Comparison of ENCODE assay signal across 8 mouse cellular contexts in genomic region chr5:92137239-92138046, GRCm38 (mm10). TPM values are rescaled to one million over a fixed set of nuclear protein-coding genes. Genes with fewer than 3 reads are reported as not detected.
DNase-seq lines count a peak whose midpoint lies in the region; ATAC-seq lines count a peak whose summit lies in the region.

Gene Uso1 (plus strand): TSS chr5:92137938.

- H3K27ac ChIP-seq in lung, embryonic 16.5 days (ENCODE audit: low read length): peak within 1 kb of the TSS; percentile 20; the same call in 1 of the 2 replicates

- no peaks in the 10 kb centered on the region for H3K36me3 ChIP-seq in lung, embryonic 16.5 days (ENCODE audit: control insufficient read depth, insufficient read depth, low read length)

- no peaks in the 10 kb centered on the region for H3K27me3 ChIP-seq in lung, embryonic 16.5 days (ENCODE audit: control insufficient read depth, insufficient read depth, low read depth, low read length)

- H3K4me1 ChIP-seq in lung, embryonic 16.5 days (replicated peaks; ENCODE audit: control insufficient read depth, insufficient read depth, low read length): peaks cover 12% of the 10 kb centered on the region

- peak; percentile 87 for DNase-seq in MEL-GATA-1-ER (ENCODE audit: extremely low read depth, low read depth)
- peak; percentile 98 for DNase-seq in cerebellum, adult 8-10 months
- peak; percentile 99 for DNase-seq in forelimb bud, embryonic 11.5 days (ENCODE audit: low read depth, low spot score)
- peak; percentile 85 for DNase-seq in layer of hippocampus, adult 9-10 months (ENCODE audit: low spot score)
- DNase-seq in ovary, postnatal 10 days (ENCODE audit: low spot score): peak; percentile 93
- DNase-seq in thymus, postnatal 10 days (ENCODE audit: low spot score in 2 of 2): peak; percentile 97 to 99

- under 1% methylated on average over 48 of the region's 59 CpGs for WGBS in lung, embryonic 16.5 days

- no peaks in the 10 kb centered on the region for H3K9me3 ChIP-seq in lung, embryonic 16.5 days (ENCODE audit: control insufficient read depth, low read length)

- ATAC-seq in hematopoietic stem cell, adult 5-6 weeks (replicated peaks in 1 of 2; ENCODE audit: insufficient read depth in 1 of 2, low FRiP score in 2 of 2, low TSS enrichment in 1 of 2, low read depth in 1 of 2, poor library complexity in 2 of 2, severe bottlenecking in 2 of 2): peak; percentile 93 to 94
- peak; percentile 97 for ATAC-seq in lung, embryonic 16.5 days (ENCODE audit: low read depth)

- peak within 1 kb of the TSS; percentile 55 for H3K4me3 ChIP-seq in lung, embryonic 16.5 days (ENCODE audit: low read length)

- peak within 1 kb of the TSS; percentile 69 for H3K9ac ChIP-seq in lung, embryonic 16.5 days (ENCODE audit: low read length)

- peak within 1 kb of the TSS; percentile 94 for H3K4me2 ChIP-seq in lung, embryonic 16.5 days (ENCODE audit: low read depth, low read length)

RNA-seq across cellular contexts. Expression of gene Uso1, which starts in this region (rescaled TPM):
- 9.9 and 21.3 TPM in 2 replicates for total RNA-seq in hematopoietic stem cell, adult 5-6 weeks (2017)
- 37.7 and 38.3 TPM in 2 replicates for polyA plus RNA-seq in lung, embryonic 16.5 days (2015; fragmentation: Nextera tagmentation; extraction: Ambion mirVana)

Comparison
In these comparisons a context has a peak if more than half of its experiments do, and no peak if none do; other contexts are left out.
1. Peak in every context shown above with its lines: DNase-seq, ATAC-seq, H3K4me3 ChIP-seq and H3K27ac ChIP-seq.